Mouse (Mus musculus) liver, embryonic 11.5 days (tissue): ENCODE measurements at regions not wholly inside any gene's neighbourhood (a gene's known extent, or its start where the extent isn't known, plus 50 kb on each side); places are given as distances from the start of the nearest gene placed in this dataset.

ENCODE experiments used
- ATAC-seq: fragments of 200-750 bp; cut with Nextera tagmentation; replicated peaks from 2 replicates; pipeline ENCODE4 v1.8.0; 2017; ENCODE audit warnings: moderate number of reproducible peaks, mild to moderate bottlenecking, moderate TSS enrichment, moderate library complexity; ENCODE audit not compliant: low FRiP score
- DNase-seq: peaks from one replicate; pipeline ENCODE4 v3.0.0-alpha.2; 2017; ENCODE audit warnings: low spot score
- H3K27ac ChIP-seq: fragments of 300-500 bp; sonication (generic); 2 replicates; pipeline ENCODE4 v1.5.1; 2014; ENCODE audit warnings: mild to moderate bottlenecking, low read depth, low read length, control low read depth
- H3K27me3 ChIP-seq: fragments of 300-500 bp; sonication (generic); replicated peaks from 2 replicates; pipeline ENCODE4 v1.6.1; 2014; ENCODE audit warnings: low read length, mixed read lengths; ENCODE audit not compliant: control insufficient read depth, insufficient read depth
- H3K36me3 ChIP-seq: fragments of 300-500 bp; sonication (generic); 2 replicates; pipeline ENCODE4 v1.6.1; 2014; ENCODE audit warnings: mild to moderate bottlenecking, low read length, moderate library complexity, mixed read lengths; ENCODE audit not compliant: control insufficient read depth, insufficient read depth
- H3K4me1 ChIP-seq: fragments of 300-500 bp; sonication (generic); replicated peaks from 2 replicates; pipeline ENCODE4 v1.6.1; 2014; ENCODE audit warnings: low read length, mixed read lengths; ENCODE audit not compliant: control insufficient read depth, insufficient read depth
- H3K4me2 ChIP-seq: fragments of 300-500 bp; sonication (generic); 2 replicates; pipeline ENCODE4 v1.6.1; 2014; ENCODE audit warnings: mild to moderate bottlenecking, control low read depth, moderate library complexity
- H3K4me3 ChIP-seq: fragments of 300-500 bp; sonication (generic); 2 replicates; pipeline ENCODE4 v1.5.1; 2014; ENCODE audit warnings: low read depth, low read length, control low read depth
- H3K9ac ChIP-seq: fragments of 300-500 bp; sonication (generic); 2 replicates; pipeline ENCODE4 v1.6.1; 2014; ENCODE audit warnings: low read depth, low read length, control low read depth
- H3K9me3 ChIP-seq: fragments of 300-500 bp; sonication (generic); 2 replicates; pipeline ENCODE4 v1.6.1; 2016; ENCODE audit warnings: low read length, inconsistent platforms, mixed read lengths; ENCODE audit not compliant: control insufficient read depth
- WGBS: fragments of 180-500 bp; shearing (Covaris S2); extraction: QIAGEN DNeasy Blood & Tissue Kit; methylation state at CpG from one replicate; pipeline ENCODE4 v1.1.7; 2014; 5-methylcytosine and 5-hydroxymethylcytosine counted together

GRCm38 (mm10) chr4:8986394-8987091, 747.7 kb upstream of the Car8 start:
- H3K4me1 ChIP-seq = peaks cover 12% of the 10 kb centered on the region; the same call in 1 of the 2 replicates
- no peak for DNase-seq
- ATAC-seq = no peak
- H3K4me2 ChIP-seq = no peak overlapping the region
- H3K9me3 ChIP-seq = no peaks in the 10 kb centered on the region
- H3K9ac ChIP-seq = no peak overlapping the region
- no peaks in the 10 kb centered on the region for H3K27me3 ChIP-seq
- no peaks in the 10 kb centered on the region for H3K36me3 ChIP-seq
- H3K27ac ChIP-seq = no peak overlapping the region
- H3K4me3 ChIP-seq = no peak overlapping the region
- WGBS = 67% methylated on average over 13 of the region's 13 CpGs

GRCm38 (mm10) chr4:8984059-8984606, 745.3 kb upstream of the Car8 start:
- no peak overlapping the region for H3K4me2 ChIP-seq
- H3K27me3 ChIP-seq = no peaks in the 10 kb centered on the region
- no peak overlapping the region for H3K4me3 ChIP-seq
- peaks cover 12% of the 10 kb centered on the region; the same call in 1 of the 2 replicates for H3K4me1 ChIP-seq
- H3K27ac ChIP-seq = no peak overlapping the region
- no peaks in the 10 kb centered on the region for H3K36me3 ChIP-seq
- WGBS = 86% methylated on average over 5 of the region's 5 CpGs
- no peak for ATAC-seq
- H3K9ac ChIP-seq = no peak overlapping the region
- no peaks in the 10 kb centered on the region for H3K9me3 ChIP-seq
- DNase-seq = no peak

- 53% methylated on average over 8 of the region's 8 CpGs for WGBS
- ATAC-seq = no peak
- no peaks in the 10 kb centered on the region for H3K9me3 ChIP-seq
Measured at GRCm38 (mm10) chr4:8978949-8979348, 740.1 kb upstream of the Car8 start.

GRCm38 (mm10) chr4:8969951-8970455, 731.2 kb upstream of the Car8 start:
- no peak for ATAC-seq
- Histone ChIP-seq H3K4me3 (no peak overlapping the region), H3K4me2 (no peak overlapping the region), H3K27me3 (no peaks in the 10 kb centered on the region), H3K27ac (no peak overlapping the region), H3K9me3 (no peaks in the 10 kb centered on the region), H3K36me3 (no peaks in the 10 kb centered on the region), H3K4me1 (no peaks in the 10 kb centered on the region), H3K9ac (no peak overlapping the region)
- 75% methylated on average over 5 of the region's 5 CpGs for WGBS
- DNase-seq = no peak

More at GRCm38 (mm10) chr4:8978949-8979348, 740.1 kb upstream of the Car8 start:
- no peak overlapping the region for H3K4me3 ChIP-seq
- no peak overlapping the region for H3K9ac ChIP-seq
- no peak overlapping the region for H3K27ac ChIP-seq
- H3K27me3 ChIP-seq = no peaks in the 10 kb centered on the region
- DNase-seq = no peak
- H3K36me3 ChIP-seq = no peaks in the 10 kb centered on the region
- no peaks in the 10 kb centered on the region for H3K4me1 ChIP-seq
- H3K4me2 ChIP-seq = no peak overlapping the region

- Histone ChIP-seq H3K36me3 (no peaks in the 10 kb centered on the region), H3K27me3 (no peaks in the 10 kb centered on the region), H3K9ac (no peak overlapping the region), H3K27ac (no peak overlapping the region), H3K4me2 (no peak overlapping the region), H3K9me3 (no peaks in the 10 kb centered on the region), H3K4me3 (no peak overlapping the region), H3K4me1 (no peaks in the 10 kb centered on the region)
- ATAC-seq (no peak), DNase-seq (no peak)
- 57% methylated on average over 3 of the region's 3 CpGs for WGBS
Measured at GRCm38 (mm10) chr4:8968741-8969140, 729.9 kb upstream of the Car8 start.

- Histone ChIP-seq H3K4me3 (no peak overlapping the region), H3K36me3 (no peaks in the 10 kb centered on the region), H3K27me3 (no peaks in the 10 kb centered on the region), H3K27ac (no peak overlapping the region), H3K4me1 (no peaks in the 10 kb centered on the region), H3K9ac (no peak overlapping the region), H3K4me2 (no peak overlapping the region), H3K9me3 (no peaks in the 10 kb centered on the region)
- DNase-seq (no peak), ATAC-seq (no peak)
- WGBS = 79% methylated on average over 3 of the region's 3 CpGs
Measured at GRCm38 (mm10) chr4:8967986-8968385, 729.1 kb upstream of the Car8 start.

GRCm38 (mm10) chr4:8965563-8965962, 726.7 kb upstream of the Car8 start:
- 77% methylated on average over 5 of the region's 5 CpGs for whole genome bisulfite sequencing
- Histone ChIP-seq H3K9ac (no peak overlapping the region), H3K4me3 (no peak overlapping the region), H3K4me2 (no peak overlapping the region), H3K27me3 (no peaks in the 10 kb centered on the region), H3K4me1 (no peaks in the 10 kb centered on the region), H3K36me3 (no peaks in the 10 kb centered on the region), H3K27ac (no peak overlapping the region), H3K9me3 (no peaks in the 10 kb centered on the region)
- ATAC-seq (no peak), DNase-seq (no peak)

- H3K27ac ChIP-seq = no peak overlapping the region
- H3K4me3 ChIP-seq = no peak overlapping the region
Measured at GRCm38 (mm10) chr4:8962959-8963572, 724.2 kb upstream of the Car8 start.

More at GRCm38 (mm10) chr4:8962959-8963572, 724.2 kb upstream of the Car8 start:
- Histone ChIP-seq H3K36me3 (no peaks in the 10 kb centered on the region), H3K4me1 (no peaks in the 10 kb centered on the region), H3K4me2 (no peak overlapping the region), H3K9me3 (no peaks in the 10 kb centered on the region), H3K27me3 (no peaks in the 10 kb centered on the region), H3K9ac (no peak overlapping the region)
- 60% methylated on average over 9 of the region's 9 CpGs for WGBS
- ATAC-seq = no peak
- DNase-seq = no peak
